Mouse (Mus musculus) hindbrain, embryonic 10.5 days (tissue): ENCODE results near the gene Mcm2. TPM values are rescaled to one million over a fixed set of nuclear protein-coding genes. Genes with fewer than 3 reads are reported as not detected.

Experiments used
- DNase-seq: peaks from one replicate; pipeline ENCODE4 v3.0.0-alpha.2; 2017; ENCODE audit warnings: low spot score
- H3K27ac ChIP-seq: fragments of 300-500 bp; sonication (generic); 2 replicates; pipeline ENCODE4 v1.5.1; 2016; ENCODE audit warnings: mild to moderate bottlenecking, moderate library complexity
- H3K27me3 ChIP-seq: fragments of 300-500 bp; sonication (generic); 2 replicates; pipeline ENCODE4 v1.6.1; 2016; ENCODE audit warnings: mild to moderate bottlenecking; ENCODE audit not compliant: poor library complexity, insufficient read depth, severe bottlenecking
- H3K36me3 ChIP-seq: fragments of 300-500 bp; sonication (generic); 2 replicates; pipeline ENCODE4 v1.6.1; 2016; ENCODE audit warnings: mild to moderate bottlenecking, moderate library complexity
- H3K4me1 ChIP-seq: fragments of 300-500 bp; sonication (generic); replicated peaks from 2 replicates; pipeline ENCODE4 v1.6.1; 2016; ENCODE audit warnings: mild to moderate bottlenecking
- H3K4me3 ChIP-seq: fragments of 300-500 bp; sonication (generic); 2 replicates; pipeline ENCODE4 v1.5.1; 2016; ENCODE audit warnings: mild to moderate bottlenecking, moderate library complexity
- H3K9me3 ChIP-seq: fragments of 300-500 bp; sonication (generic); 2 replicates; pipeline ENCODE4 v1.6.1; 2016; ENCODE audit warnings: mild to moderate bottlenecking, moderate library complexity
- WGBS: fragments of 180-500 bp; shearing (Covaris S2); methylation state at CpG from one replicate; pipeline ENCODE4 v1.1.7; 2016; 5-methylcytosine and 5-hydroxymethylcytosine counted together
- polyA plus RNA-seq: library from polyadenylated mRNA; unstranded; fragments of >200 nt; fragmentation: Nextera tagmentation; extraction: Ambion mirVana; gene quantifications from 2 replicates; pipeline ENCODE4 v1.2.1, GENCODE M21; 2016

Gene Mcm2
- polyA plus RNA-seq, 1 experiment from 2014 or later: 222 TPM

DNA sequence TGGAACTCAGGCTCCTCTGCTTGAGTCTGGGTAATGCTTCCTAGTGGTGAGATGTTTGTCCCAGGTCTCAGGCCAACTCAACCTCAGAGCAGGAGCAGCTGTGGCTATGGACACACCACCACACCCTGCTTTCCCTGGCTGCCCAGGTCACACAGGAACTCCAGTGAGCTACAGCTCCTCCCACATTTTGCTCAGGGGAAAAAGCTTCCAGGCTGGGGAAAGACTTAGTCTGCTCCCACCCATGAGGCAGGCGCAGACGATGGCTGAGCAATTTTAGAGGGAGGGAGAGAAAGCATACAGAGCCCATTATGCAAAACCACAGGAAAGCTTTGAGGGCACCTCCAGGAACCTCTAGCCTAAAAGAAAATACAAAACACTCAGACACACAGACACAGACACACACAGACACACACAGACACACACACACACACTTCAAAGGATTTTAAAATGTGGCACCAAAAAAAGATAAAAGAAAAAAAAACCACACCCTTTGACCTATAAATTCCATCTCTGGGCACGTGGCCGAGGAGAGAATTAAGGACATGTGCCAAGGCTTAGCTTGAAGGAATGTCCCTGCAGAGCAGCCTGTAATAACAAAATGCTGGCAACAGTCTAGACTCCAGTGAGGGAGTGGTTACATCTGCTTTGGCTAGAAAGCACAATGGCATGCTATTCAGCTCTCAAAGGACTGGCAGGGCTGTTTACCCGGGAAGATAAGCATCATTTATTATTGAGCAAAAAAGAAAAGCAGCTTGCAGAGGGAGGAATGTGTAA is 26.1 kb upstream of the Mcm2 start:
- WGBS: 4% methylated on average over 5 of the region's 5 CpGs
- H3K4me1 ChIP-seq: peaks cover 72% of the 10 kb centered on the region

DNA sequence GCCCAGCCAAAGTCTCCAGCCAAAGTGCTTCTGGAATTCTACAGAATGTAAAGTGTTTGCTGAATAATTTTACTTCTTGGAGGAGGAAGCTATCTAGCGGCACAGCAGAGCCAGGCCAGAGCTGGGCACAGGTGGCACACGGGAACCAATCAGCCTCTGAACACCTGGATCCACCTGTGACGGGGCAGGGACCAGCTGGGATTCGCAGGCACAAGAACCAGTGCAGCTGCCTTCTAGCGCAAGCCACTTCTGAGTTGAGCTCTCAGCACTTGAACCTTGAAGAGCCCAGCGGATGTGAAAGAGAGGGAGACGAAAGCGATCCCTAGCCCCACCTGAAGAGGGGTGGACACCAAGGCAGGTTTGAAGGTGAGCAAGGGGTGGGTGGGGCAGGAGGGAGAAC is 20.2 kb upstream of the Mcm2 start:
- no peak for DNase-seq
- 83% methylated on average over 8 of the region's 8 CpGs for WGBS
- Histone ChIP-seq H3K36me3 (no peaks in the 10 kb centered on the region), H3K27me3 (no peaks in the 10 kb centered on the region), H3K9me3 (no peaks in the 10 kb centered on the region), H3K4me3 (no peak overlapping the region), H3K27ac (no peak overlapping the region), H3K4me1 (peaks cover 15% of the 10 kb centered on the region)

More for the DNA sequence above, 26.1 kb upstream of the Mcm2 start:
- Histone ChIP-seq H3K27me3 (no peaks in the 10 kb centered on the region; the same call in 1 of the 2 replicates), H3K4me3 (no peak overlapping the region), H3K9me3 (no peaks in the 10 kb centered on the region), H3K27ac (peak overlapping the region; percentile 93), H3K36me3 (no peaks in the 10 kb centered on the region)
- peak; percentile 48 for DNase-seq

DNA sequence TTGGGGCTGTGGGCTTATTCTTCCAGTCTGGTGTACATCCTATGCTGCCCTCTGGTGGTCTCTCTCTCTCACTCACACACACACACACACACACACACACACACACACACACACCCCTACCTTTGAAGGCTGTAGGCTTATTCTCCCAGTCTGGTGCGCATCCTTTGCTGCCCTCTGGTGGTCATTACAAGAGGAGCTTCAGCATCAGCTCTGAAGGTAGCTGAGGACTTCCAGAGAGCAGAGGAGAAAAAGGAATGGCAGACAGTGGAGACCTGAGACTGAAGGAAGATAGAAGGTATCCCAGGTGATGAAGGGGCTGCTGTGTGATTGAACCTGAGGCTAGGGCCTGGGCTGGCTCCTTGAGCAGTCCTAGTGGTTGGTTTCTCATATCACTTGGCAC is 17.6 kb upstream of the Mcm2 start:
- Histone ChIP-seq H3K27ac (no peak overlapping the region), H3K27me3 (no peaks in the 10 kb centered on the region), H3K36me3 (peaks cover 19% of the 10 kb centered on the region), H3K4me1 (peaks cover 16% of the 10 kb centered on the region; the same call in 1 of the 2 replicates), H3K9me3 (no peaks in the 10 kb centered on the region), H3K4me3 (no peak overlapping the region)
- DNase-seq: peak; percentile 37
- WGBS: 54% methylated on average over 1 of the region's 1 CpGs

DNA sequence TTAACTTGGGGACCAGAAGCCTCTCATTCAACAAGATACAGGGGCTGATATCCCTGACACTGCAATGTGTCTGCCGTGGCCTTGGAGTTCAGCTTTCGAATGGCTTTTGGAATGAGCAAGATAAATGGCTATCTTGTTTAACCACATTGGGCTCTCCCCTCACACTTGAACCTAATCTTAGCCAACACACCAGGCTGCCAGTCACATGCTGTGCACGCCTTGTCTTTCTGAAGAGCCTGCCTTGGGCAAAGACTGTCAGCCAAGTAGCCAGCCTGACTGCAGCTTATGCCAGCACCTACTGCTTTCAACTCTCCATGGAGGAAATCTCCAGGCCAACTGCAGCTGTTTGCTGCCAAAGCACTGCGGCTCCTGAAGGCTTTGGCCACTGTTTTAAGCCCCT is 16.9 kb upstream of the Mcm2 start:
- Histone ChIP-seq H3K27ac (peak overlapping the region; percentile 42; the same call in 1 of the 2 replicates), H3K9me3 (no peaks in the 10 kb centered on the region), H3K36me3 (peaks cover 26% of the 10 kb centered on the region), H3K4me1 (peaks cover 10% of the 10 kb centered on the region; the same call in 1 of the 2 replicates), H3K4me3 (no peak overlapping the region), H3K27me3 (no peaks in the 10 kb centered on the region)
- DNase-seq: no peak
- 86% methylated on average over 4 of the region's 4 CpGs for WGBS

DNA sequence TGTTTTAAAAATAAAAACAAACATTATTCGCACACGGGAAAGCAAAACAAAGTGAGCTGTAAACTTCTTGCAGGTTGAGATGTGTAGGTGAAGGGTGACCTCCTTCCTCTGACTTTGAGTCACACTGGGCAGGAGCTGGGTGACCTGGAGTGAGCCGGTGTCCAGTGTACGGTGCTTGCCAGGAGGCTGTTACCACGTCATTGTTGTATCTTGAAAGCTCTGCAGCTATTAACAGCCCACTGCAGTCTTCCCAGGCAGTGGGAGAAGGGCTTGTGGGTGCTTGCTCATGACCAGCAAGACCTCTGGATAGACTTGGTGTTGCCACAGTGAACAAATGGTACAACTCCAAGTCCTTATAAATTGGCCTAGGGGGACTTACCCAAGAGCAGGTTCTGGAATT is 16.2 kb upstream of the Mcm2 start:
- Histone ChIP-seq H3K4me1 (peaks cover 9% of the 10 kb centered on the region; the same call in 1 of the 2 replicates), H3K27me3 (no peaks in the 10 kb centered on the region), H3K27ac (peak overlapping the region; percentile 42; the same call in 1 of the 2 replicates), H3K9me3 (no peaks in the 10 kb centered on the region), H3K4me3 (no peak overlapping the region), H3K36me3 (peaks cover 33% of the 10 kb centered on the region)
- no peak for DNase-seq
- WGBS: 78% methylated on average over 5 of the region's 5 CpGs

DNA sequence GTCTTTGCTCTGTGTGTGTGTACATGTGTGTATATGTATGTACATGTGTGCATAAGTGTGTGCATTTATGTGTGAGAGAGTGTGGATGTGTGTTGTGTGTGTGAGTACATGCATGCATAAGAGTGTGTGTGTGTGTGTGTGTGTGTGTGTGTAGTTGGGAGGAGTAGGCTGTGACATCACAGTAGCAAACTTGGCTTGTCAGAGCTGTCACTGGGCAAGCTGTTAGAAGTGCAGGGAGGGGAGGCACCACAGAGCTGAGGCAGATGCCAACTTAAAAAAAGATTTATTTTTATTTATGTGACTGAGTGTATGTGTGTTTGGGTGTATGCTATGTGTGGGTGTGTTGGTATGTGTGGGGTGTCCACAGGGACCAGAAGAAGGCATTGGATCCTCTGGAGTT is 14.9 kb upstream of the Mcm2 start:
- H3K27ac ChIP-seq: no peak overlapping the region
- no peak overlapping the region for H3K4me3 ChIP-seq
- peaks cover 7% of the 10 kb centered on the region; the same call in 1 of the 2 replicates for H3K4me1 ChIP-seq
- DNase-seq: no peak
- peaks cover 46% of the 10 kb centered on the region for H3K36me3 ChIP-seq
- no peaks in the 10 kb centered on the region for H3K27me3 ChIP-seq
- H3K9me3 ChIP-seq: no peaks in the 10 kb centered on the region

DNA sequence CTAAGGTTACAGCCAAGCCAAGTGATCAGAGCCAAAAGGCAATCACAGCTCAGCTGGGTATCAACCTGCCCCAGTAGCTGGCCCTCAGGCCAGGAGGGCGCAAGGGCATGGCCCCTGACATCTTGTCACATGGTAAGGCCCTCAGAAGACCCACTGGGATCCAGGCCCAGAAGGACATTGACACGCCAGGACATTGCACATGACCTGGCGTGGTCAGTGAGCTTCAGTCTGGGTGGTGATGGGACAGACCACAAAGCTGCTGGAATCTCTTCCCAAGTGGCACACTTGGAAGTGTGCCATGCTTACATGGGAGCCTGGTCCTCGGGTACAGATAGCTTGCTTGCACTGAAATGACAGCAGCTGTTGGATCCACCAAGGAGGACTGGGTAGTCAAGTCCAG is 14.4 kb upstream of the Mcm2 start:
- Histone ChIP-seq H3K4me3 (no peak overlapping the region), H3K4me1 (peaks cover 7% of the 10 kb centered on the region; the same call in 1 of the 2 replicates), H3K27ac (no peak overlapping the region), H3K27me3 (no peaks in the 10 kb centered on the region), H3K9me3 (no peaks in the 10 kb centered on the region), H3K36me3 (peaks cover 50% of the 10 kb centered on the region)
- 76% methylated on average over 4 of the region's 4 CpGs for WGBS
- DNase-seq: no peak

DNA sequence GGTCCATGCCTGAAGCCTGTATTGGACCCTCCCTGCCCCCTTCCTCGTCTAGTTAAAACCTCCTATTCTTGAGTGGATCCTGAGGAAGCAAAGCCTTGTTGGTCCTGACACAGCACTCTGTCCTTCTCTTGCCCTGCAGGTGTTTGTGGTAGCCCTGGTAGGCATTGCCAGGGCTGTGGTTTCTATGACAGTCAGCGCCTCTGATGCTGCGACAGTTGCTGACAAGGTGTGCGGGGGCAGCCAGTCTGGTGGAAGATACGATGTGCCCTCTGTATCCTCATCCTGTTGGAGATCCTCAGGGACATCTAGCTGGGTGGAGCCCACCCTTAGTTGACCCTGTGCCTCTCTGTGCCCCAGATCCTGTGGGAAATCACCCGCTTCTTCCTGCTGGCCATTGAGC is 10.6 kb upstream of the Mcm2 start:
- H3K27me3 ChIP-seq: no peaks in the 10 kb centered on the region
- H3K9me3 ChIP-seq: no peaks in the 10 kb centered on the region
- peaks cover 42% of the 10 kb centered on the region for H3K4me1 ChIP-seq
- no peak overlapping the region for H3K27ac ChIP-seq
- H3K4me3 ChIP-seq: no peak overlapping the region
- WGBS: 92% methylated on average over 6 of the region's 6 CpGs
- H3K36me3 ChIP-seq: peaks cover 55% of the 10 kb centered on the region
- DNase-seq: no peak

DNA sequence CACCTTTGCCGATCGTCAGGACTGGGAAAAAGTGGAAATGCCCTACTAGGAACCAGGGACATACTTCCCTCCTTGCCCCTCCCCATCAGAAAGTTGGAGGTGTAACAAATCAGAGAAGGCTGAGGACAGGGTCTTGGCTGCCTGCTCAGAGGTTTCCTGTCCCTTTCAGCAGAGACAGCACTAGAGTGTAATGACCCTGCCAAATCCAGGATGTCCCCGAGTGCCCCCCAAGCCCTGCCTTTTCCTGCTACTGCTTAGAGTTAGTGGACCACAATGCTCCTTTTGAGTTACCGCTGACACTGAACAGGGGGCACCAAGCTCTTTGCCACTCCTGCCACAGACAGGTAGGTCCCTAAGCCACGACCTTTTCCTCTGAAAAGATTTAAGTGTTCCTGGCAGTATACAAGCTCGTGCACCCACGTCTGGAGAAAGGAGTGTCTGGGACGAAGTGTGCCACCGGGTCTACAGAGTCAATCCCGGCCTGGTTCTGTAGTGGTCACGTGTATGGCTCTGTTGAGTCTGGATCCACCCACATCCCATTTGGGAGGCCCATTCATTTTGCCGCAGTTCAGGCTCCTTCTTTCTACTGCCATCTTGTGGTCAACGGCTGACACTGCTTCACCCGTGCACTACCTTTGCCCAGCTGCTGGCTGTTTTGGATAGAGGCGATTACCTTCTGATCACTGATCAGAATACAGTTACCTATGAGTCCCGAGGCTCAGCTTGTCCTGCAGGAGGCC is 8.0 kb upstream of the Mcm2 start:
- Histone ChIP-seq H3K4me1 (peaks cover 56% of the 10 kb centered on the region), H3K36me3 (peaks cover 40% of the 10 kb centered on the region), H3K27ac (peak overlapping the region; percentile 64; the same call in 1 of the 2 replicates), H3K27me3 (no peaks in the 10 kb centered on the region), H3K4me3 (no peak overlapping the region), H3K9me3 (no peaks in the 10 kb centered on the region)
- peak; percentile 76 for DNase-seq
- 19% methylated on average over 16 of the region's 16 CpGs for WGBS

DNA sequence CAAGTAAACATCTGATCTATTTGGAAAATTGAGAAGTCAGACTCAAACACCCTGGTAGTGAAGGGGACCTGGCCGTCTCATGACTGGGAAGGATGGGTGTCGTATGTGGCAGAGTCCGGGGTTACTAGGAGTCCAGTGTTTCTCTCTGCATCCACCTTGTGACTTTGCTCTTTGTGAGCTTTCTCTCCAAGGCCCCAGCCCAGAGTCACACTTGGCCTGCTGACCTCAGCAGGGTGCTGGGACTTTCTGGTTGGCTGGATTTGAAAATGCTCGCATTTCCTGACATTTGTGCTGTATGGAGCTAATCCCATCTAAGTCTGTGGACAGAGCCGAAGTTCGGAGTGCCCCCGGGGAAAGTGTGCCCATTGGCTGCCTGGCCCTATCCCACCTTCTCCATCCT is 6.5 kb upstream of the Mcm2 start:
- 86% methylated on average over 7 of the region's 7 CpGs for WGBS
- no peak for DNase-seq
- peaks cover 63% of the 10 kb centered on the region for H3K4me1 ChIP-seq
- H3K9me3 ChIP-seq: no peaks in the 10 kb centered on the region
- H3K36me3 ChIP-seq: peaks cover 25% of the 10 kb centered on the region
- no peaks in the 10 kb centered on the region for H3K27me3 ChIP-seq
- H3K27ac ChIP-seq: no peak overlapping the region
- H3K4me3 ChIP-seq: no peak overlapping the region

DNA sequence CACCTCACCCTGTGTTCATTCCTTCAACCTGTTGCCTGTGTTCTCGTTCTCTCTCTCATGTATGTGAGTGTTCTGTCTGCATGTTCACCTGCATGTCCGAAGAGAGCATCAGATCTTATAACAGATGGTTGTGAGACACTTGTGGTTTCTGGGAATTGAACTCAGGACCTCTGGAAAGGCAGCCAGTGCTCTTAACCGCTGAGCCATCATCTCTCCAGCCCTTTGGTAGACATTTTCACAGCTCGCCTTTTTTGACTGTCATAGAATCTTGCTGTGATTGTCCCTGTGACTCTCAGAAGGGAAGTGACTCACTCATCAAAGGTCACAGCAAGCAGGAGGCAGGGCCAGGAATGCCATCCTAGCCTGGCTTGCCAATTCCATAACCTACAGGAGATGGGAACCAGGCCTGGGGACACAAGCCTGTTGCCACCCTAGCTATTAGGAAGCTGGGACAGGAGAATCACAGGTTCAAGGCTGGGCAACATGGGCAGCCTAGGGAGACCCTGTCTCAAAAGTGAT is 5.9 kb upstream of the Mcm2 start:
- Histone ChIP-seq H3K4me1 (peaks cover 63% of the 10 kb centered on the region), H3K4me3 (no peak overlapping the region), H3K9me3 (no peaks in the 10 kb centered on the region), H3K27me3 (no peaks in the 10 kb centered on the region), H3K36me3 (peaks cover 20% of the 10 kb centered on the region), H3K27ac (no peak overlapping the region)
- WGBS: 92% methylated on average over 4 of the region's 4 CpGs
- no peak for DNase-seq

DNA sequence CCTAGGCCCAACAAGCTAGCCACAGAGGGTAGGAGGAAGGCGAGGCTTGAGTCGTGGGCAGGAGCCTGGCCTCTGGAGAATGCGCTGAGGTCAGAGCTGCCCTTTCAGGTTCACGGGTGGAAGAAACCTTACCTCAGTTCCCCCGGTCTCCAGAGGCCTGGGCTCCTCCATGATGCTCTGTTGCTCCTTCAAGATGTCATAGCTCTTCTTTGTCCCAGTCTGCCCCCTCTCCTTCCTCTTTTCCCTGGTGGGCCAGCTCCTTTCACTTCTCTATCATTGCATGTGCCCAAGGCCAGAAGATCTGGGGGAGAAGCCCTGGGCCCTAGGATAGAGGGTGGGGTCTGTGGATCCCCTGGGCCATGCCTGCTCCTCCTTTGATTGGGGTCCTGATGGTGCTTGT is 5.1 kb upstream of the Mcm2 start:
- H3K27me3 ChIP-seq: no peaks in the 10 kb centered on the region
- WGBS: 80% methylated on average over 5 of the region's 5 CpGs
- peaks cover 70% of the 10 kb centered on the region for H3K4me1 ChIP-seq
- DNase-seq: no peak
- H3K27ac ChIP-seq: peak overlapping the region; percentile 94
- H3K4me3 ChIP-seq: peak overlapping the region; percentile 84
- peaks cover 12% of the 10 kb centered on the region for H3K36me3 ChIP-seq
- no peaks in the 10 kb centered on the region for H3K9me3 ChIP-seq
